Mouse (Mus musculus): ENCODE measurements around the gene Slc39a11. TPM values are rescaled to one million over a fixed set of nuclear protein-coding genes. Genes with fewer than 3 reads are reported as not detected.

Slc39a11 gene
- polyA plus RNA-seq, 1 experiment from 2014 or later, result 37.1 TPM

- Histone ChIP-seq H3K4me2 (no peak overlapping the region), H3K9me3 (no peaks in the 10 kb centered on the region), H3K27ac (no peak overlapping the region), H3K27me3 (replicated peaks) (no peaks in the 10 kb centered on the region), H3K4me3 (replicated peaks) (no peak overlapping the region), H3K36me3 (no peaks in the 10 kb centered on the region), H3K4me1 (no peaks in the 10 kb centered on the region), H3K9ac (no peak overlapping the region)
- no peak for ATAC-seq (ENCODE audit: insufficient read depth, low FRiP score, low read depth)
- 69% methylated on average over 10 of the region's 10 CpGs for WGBS
Observed at GRCm38 (mm10) chr11:113299492-113299891, 350.4 kb downstream of the Slc39a11 start.

DNA sequence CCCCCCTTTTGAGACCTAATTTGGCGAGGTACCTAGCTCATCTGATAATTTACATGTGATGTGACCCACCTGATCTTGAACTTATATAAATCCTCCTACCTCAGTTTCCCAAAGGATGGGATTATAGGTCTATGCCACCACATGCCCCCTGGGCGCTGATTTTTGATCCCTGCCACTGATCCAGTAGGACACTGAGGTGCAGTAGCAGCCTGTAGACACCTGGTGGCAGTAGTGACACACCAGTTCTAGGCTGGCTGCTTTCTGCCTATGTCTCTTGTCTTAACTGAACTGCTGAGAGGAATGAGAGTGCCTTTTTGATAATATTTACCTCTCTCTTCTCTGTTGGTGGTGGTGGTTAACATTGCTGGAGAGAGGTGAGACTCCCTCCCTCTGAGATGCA is 352.1 kb downstream of the Slc39a11 start:
- H3K9me3 ChIP-seq, result no peaks in the 10 kb centered on the region
- H3K27ac ChIP-seq, result no peak overlapping the region
- H3K27me3 ChIP-seq (replicated peaks), result no peaks in the 10 kb centered on the region
- no peak overlapping the region for H3K4me2 ChIP-seq
- WGBS, result 18% methylated on average over 2 of the region's 2 CpGs
- no peak for ATAC-seq (ENCODE audit: insufficient read depth, low FRiP score, low read depth)
- no peaks in the 10 kb centered on the region for H3K36me3 ChIP-seq
- H3K4me1 ChIP-seq, result peaks cover 3% of the 10 kb centered on the region; the same call in 1 of the 2 replicates
- H3K4me3 ChIP-seq (replicated peaks), result no peak overlapping the region
- no peak overlapping the region for H3K9ac ChIP-seq

DNA sequence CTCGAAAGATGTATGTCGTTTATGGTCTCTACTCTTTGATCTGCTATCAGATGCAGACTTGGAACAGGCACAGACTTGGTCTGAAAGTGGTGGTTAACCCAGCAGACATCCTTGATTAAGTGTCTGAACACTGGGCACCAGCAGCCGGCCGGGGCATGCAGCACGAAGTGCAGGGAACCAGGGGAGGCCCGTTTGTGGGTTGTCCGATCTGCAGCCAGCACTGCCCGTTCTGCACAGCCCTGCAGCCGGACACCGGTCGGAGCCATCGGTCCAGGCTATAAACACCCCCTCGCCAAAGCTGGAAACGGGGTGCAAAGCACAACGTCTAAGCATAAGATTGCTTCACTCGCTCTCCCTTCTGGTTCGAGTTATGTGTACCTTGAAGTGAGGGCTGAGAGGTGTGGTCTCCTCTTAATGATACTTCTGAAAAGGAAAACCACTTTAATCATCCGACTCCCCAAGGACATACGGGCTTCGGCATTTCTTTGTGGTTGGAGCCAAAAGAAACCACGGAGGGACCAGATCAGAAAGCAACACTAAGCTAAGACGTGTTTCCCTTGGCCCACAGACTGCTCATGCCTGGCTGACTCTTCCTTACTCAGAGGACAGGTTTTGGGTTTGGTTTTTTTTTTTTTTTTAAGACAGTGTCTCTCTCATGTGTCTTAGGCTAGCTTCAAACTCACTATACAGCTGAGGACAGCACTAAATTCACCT is 352.8 kb downstream of the Slc39a11 start:
- H3K27me3 ChIP-seq (replicated peaks), result no peaks in the 10 kb centered on the region
- H3K36me3 ChIP-seq, result no peaks in the 10 kb centered on the region
- ATAC-seq (ENCODE audit: insufficient read depth, low FRiP score, low read depth), result no peak
- H3K9me3 ChIP-seq, result no peaks in the 10 kb centered on the region
- H3K4me3 ChIP-seq (replicated peaks), result no peak overlapping the region
- no peak overlapping the region for H3K9ac ChIP-seq
- WGBS, result 88% methylated on average over 22 of the region's 22 CpGs
- peaks cover 4% of the 10 kb centered on the region for H3K4me1 ChIP-seq
- no peak overlapping the region for H3K4me2 ChIP-seq
- no peak overlapping the region for H3K27ac ChIP-seq

- Histone ChIP-seq H3K4me2 (no peak overlapping the region), H3K36me3 (no peaks in the 10 kb centered on the region), H3K9ac (no peak overlapping the region), H3K4me1 (peaks cover 13% of the 10 kb centered on the region), H3K9me3 (no peaks in the 10 kb centered on the region), H3K27me3 (replicated peaks) (no peaks in the 10 kb centered on the region), H3K27ac (no peak overlapping the region), H3K4me3 (replicated peaks) (no peak overlapping the region)
- WGBS, result 34% methylated on average over 7 of the region's 7 CpGs
- ATAC-seq (ENCODE audit: insufficient read depth, low FRiP score, low read depth), result no peak
Observed at GRCm38 (mm10) chr11:113296162-113296561, 353.7 kb downstream of the Slc39a11 start.

- Histone ChIP-seq H3K9ac (no peak overlapping the region), H3K9me3 (no peaks in the 10 kb centered on the region), H3K36me3 (no peaks in the 10 kb centered on the region), H3K4me1 (peaks cover 19% of the 10 kb centered on the region), H3K27me3 (replicated peaks) (no peaks in the 10 kb centered on the region), H3K4me2 (no peak overlapping the region), H3K27ac (no peak overlapping the region), H3K4me3 (replicated peaks) (no peak overlapping the region)
- 57% methylated on average over 8 of the region's 8 CpGs for WGBS
- no peak for ATAC-seq (ENCODE audit: insufficient read depth, low FRiP score, low read depth)
Observed at GRCm38 (mm10) chr11:113294518-113294917, 355.4 kb downstream of the Slc39a11 start.

- WGBS, result 80% methylated on average over 9 of the region's 13 CpGs
- H3K4me2 ChIP-seq, result no peak overlapping the region
- no peak overlapping the region for H3K9ac ChIP-seq
- H3K4me1 ChIP-seq, result peaks cover 19% of the 10 kb centered on the region
- no peaks in the 10 kb centered on the region for H3K36me3 ChIP-seq
- ATAC-seq (ENCODE audit: insufficient read depth, low FRiP score, low read depth), result no peak
- no peak overlapping the region for H3K4me3 ChIP-seq (replicated peaks)
- H3K9me3 ChIP-seq, result no peaks in the 10 kb centered on the region
- no peaks in the 10 kb centered on the region for H3K27me3 ChIP-seq (replicated peaks)
- 0 out of 2 replicates have a peak overlapping the region, but pooled peaks have one; percentile 11 for H3K27ac ChIP-seq
Observed at GRCm38 (mm10) chr11:113292906-113293614, 356.8 kb downstream of the Slc39a11 start.

DNA sequence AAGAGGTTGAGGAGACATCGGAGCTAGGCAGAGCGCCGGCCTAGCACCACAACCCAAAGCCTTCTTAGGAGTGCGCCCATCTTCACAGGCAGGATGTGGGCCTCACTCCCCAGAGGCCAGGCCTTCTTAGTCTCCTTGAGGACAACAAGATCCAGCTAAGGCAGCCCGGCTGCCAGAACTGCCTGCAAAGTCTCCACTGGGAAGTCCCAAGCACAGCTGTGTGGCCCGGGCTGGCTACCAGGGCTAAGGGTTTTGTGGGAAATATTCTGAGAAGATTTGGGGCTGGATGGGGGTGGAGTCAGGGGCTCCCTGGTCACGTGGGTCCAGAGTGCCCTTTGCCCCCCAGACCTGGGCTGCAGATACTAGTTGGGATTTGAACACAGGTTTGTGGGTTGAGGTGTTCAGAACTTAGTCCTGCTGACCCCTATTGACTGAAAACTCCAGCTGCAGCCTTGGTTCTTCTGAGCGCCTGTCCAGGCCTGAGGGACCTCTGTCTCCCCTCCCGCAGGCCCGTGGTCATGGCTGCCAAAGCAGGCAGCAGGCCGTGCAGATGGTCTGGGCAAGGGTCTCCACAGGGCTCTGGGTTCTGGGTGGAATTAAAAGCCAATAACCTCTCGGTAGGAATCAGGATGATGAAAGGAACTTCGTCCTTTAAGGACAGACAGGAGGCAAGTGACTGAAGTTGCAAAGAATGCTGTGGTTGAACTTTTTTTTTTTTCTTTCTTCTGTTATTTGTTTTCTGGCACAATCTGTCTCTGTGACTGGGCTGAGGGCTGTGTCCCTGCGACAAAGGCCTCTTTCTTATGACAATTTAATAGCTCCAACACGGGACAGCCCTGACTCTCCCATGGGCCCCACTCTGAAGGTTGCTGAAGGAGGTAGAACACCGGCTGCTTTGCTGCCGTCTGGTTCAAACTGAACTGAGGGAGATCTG is 357.8 kb downstream of the Slc39a11 start:
- Histone ChIP-seq H3K36me3 (no peaks in the 10 kb centered on the region), H3K9ac (no peak overlapping the region), H3K4me1 (peaks cover 19% of the 10 kb centered on the region), H3K27ac (peak overlapping the region; percentile 74), H3K4me3 (replicated peaks) (no peak overlapping the region), H3K27me3 (replicated peaks) (no peaks in the 10 kb centered on the region), H3K9me3 (no peaks in the 10 kb centered on the region), H3K4me2 (no peak overlapping the region)
- WGBS, result 64% methylated on average over 17 of the region's 17 CpGs
- ATAC-seq (ENCODE audit: insufficient read depth, low FRiP score, low read depth), result no peak

DNA sequence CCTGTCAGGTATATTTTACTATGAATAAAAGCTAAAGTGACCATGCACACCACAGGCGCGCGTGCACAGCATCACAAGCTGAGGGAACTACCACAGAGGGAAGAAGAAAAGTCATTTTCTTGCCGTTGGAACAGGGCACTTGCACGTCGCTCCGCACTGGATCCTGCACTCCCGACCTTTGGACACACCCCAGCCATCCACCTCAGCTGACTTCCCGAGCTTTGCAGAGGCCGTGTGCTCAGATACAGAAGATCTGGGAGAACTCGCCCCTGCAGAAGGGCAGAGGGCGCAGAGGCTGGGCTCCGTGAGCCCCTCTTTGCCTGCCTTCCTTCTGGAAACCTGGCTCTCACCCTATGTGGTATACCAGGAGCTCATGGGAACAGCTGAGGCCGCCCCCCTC is 359.0 kb downstream of the Slc39a11 start:
- WGBS, result 66% methylated on average over 14 of the region's 14 CpGs
- Histone ChIP-seq H3K4me1 (peaks cover 19% of the 10 kb centered on the region), H3K9ac (no peak overlapping the region), H3K4me3 (replicated peaks) (no peak overlapping the region), H3K27ac (peak overlapping the region; percentile 3; the same call in 1 of the 2 replicates), H3K9me3 (no peaks in the 10 kb centered on the region), H3K4me2 (no peak overlapping the region), H3K36me3 (no peaks in the 10 kb centered on the region), H3K27me3 (replicated peaks) (no peaks in the 10 kb centered on the region)
- no peak for ATAC-seq (ENCODE audit: insufficient read depth, low FRiP score, low read depth)

GRCm38 (mm10) chr11:113284951-113285741 is 364.7 kb downstream of the Slc39a11 start:
- no peaks in the 10 kb centered on the region for H3K27me3 ChIP-seq (replicated peaks)
- no peak overlapping the region for H3K4me3 ChIP-seq (replicated peaks)
- 76% methylated on average over 27 of the region's 27 CpGs for WGBS
- no peaks in the 10 kb centered on the region for H3K9me3 ChIP-seq
- H3K9ac ChIP-seq, result no peak overlapping the region
- no peak overlapping the region for H3K4me2 ChIP-seq
- H3K36me3 ChIP-seq, result no peaks in the 10 kb centered on the region
- no peak; the same call in 1 of the 2 replicates for ATAC-seq (ENCODE audit: insufficient read depth, low FRiP score, low read depth)
- 0 out of 2 replicates have a peak, but pooled peaks cover 4% of the 10 kb centered on the region for H3K4me1 ChIP-seq
- 0 out of 2 replicates have a peak overlapping the region, but pooled peaks have one; percentile 3 for H3K27ac ChIP-seq

DNA sequence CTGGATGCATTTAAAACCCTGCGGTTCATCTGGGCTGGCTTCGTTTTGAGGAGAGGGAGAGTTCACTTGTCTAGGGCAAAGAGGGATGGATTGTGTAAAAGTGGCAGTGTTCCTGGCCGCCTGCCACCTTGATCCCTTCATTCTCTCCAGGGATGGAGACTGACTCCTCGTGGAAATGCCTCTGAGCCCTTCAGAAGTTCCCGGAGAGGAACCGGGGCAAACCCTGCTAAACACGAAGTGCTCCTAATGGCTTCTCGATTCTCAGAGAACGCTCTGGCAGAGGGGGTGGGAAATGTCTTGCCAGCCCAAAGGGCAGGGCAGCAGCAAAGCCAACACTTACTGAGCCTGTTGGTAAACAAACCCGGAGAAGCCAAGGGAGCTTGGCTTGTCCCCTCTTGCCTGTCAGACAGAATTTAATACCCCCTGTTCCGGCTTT is 366.5 kb downstream of the Slc39a11 start:
- Histone ChIP-seq H3K9me3 (no peaks in the 10 kb centered on the region), H3K36me3 (no peaks in the 10 kb centered on the region), H3K4me3 (replicated peaks) (no peak overlapping the region), H3K27me3 (replicated peaks) (no peaks in the 10 kb centered on the region), H3K4me1 (0 out of 2 replicates have a peak, but pooled peaks cover 4% of the 10 kb centered on the region), H3K27ac (peak overlapping the region; percentile 57), H3K9ac (no peak overlapping the region), H3K4me2 (peak overlapping the region; percentile 27)
- WGBS, result 16% methylated on average over 11 of the region's 11 CpGs
- peak; percentile 21; the same call in 1 of the 2 replicates for ATAC-seq (ENCODE audit: insufficient read depth, low FRiP score, low read depth)

DNA sequence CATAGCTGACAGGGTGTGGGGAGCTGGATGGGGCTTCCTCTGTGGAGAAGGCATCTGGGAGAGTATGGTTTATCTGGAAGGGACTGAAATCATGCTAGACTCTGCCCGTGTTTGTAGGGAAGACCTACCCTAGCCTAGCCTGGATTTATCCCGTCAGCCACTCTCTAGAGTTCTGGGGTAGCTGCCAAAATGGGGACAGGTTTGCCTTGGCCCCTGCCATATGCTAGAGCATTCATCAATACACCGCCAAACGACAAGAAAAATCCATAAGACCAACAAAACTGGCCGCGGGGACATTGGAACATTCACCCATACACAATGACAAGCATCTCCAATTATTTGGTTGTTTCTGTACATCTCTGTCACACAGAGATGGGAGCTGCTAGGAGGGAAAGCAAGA is 371.6 kb downstream of the Slc39a11 start:
- Histone ChIP-seq H3K4me2 (no peak overlapping the region), H3K27ac (no peak overlapping the region), H3K4me1 (peaks cover 7% of the 10 kb centered on the region; the same call in 1 of the 2 replicates), H3K9ac (no peak overlapping the region), H3K27me3 (replicated peaks) (no peaks in the 10 kb centered on the region), H3K36me3 (no peaks in the 10 kb centered on the region), H3K4me3 (replicated peaks) (no peak overlapping the region), H3K9me3 (no peaks in the 10 kb centered on the region)
- WGBS, result 83% methylated on average over 6 of the region's 6 CpGs
- ATAC-seq (ENCODE audit: insufficient read depth, low FRiP score, low read depth), result no peak

Data from stomach, embryonic 15.5 days (tissue).